Mouse (Mus musculus): ENCODE data around the gene Ckm. TPM values are rescaled to one million over a fixed set of nuclear protein-coding genes. Genes with fewer than 3 reads are reported as not detected.

Ckm gene
- total and polyA plus RNA-seq, 3 experiments: not detected

DNA sequence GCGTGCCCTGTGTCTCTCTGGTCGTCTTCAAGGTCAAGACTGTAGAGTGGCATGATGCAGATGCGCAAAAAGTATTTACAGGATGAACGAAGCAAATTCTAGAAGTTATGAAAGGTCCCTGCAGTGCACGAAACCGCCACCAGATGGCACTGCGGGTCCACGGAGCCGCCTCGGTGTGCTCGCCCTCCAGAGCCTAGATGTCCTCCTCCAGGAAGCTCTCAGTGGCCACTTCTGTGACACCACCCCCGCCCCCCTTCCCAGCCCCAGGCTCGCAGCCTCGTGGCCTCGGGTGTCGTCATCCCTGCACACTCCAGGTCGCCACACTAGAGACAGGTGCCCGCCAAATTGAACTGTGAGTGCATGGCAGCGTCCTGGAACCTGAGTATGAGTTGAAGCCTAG is 841 bp downstream of the Ckm start:
- peak; percentile 89 for DNase-seq (ENCODE audit: low read depth, low spot score)
- no peaks in the 10 kb centered on the region; a peak in 1 of 4 replicates for H3K36me3 ChIP-seq (ENCODE audit: control insufficient read depth in 1 of 2, insufficient read depth in 2 of 2, low read length in 2 of 2)
- H3K27ac ChIP-seq (ENCODE audit: control insufficient read depth, low read depth, low read length): no peak overlapping the region
- H3K4me3 ChIP-seq (ENCODE audit: control insufficient read depth in 1 of 2, insufficient read depth in 1 of 2, low read depth in 2 of 2, low read length in 2 of 2): peak overlapping the region in 1 of 2 experiments; percentile 37; a peak in 2 of 4 replicates
- no peaks in the 10 kb centered on the region for H3K9me3 ChIP-seq (replicated peaks; ENCODE audit: insufficient read depth, low read length)
- H3K4me1 ChIP-seq (ENCODE audit: control insufficient read depth in 1 of 2, insufficient read depth in 2 of 2, low read length in 2 of 2): peaks cover 0 to 13% of the 10 kb centered on the region in 2 experiments; a peak in 3 of 4 replicates
- TF ChIP-seq ELF1 (IDR thresholded peaks at IDR 0.05; ENCODE audit: low read depth, low read length) (peak; percentile 40; the same call in 1 of the 2 replicates), TCF12 (IDR thresholded peaks at IDR 0.05; ENCODE audit: low read depth, low read length) (no peak), CTCF (IDR thresholded peaks at IDR 0.05 in 2 of 3, conservative IDR thresholded peaks at IDR 0.05 in 1 of 3; ENCODE audit: control insufficient read depth in 1 of 3, insufficient read depth in 1 of 3, low read depth in 2 of 3, low read length in 3 of 3, poor library complexity in 1 of 3, severe bottlenecking in 1 of 3) (peak; percentile 96 to 98 (median 96)), USF1 (IDR thresholded peaks at IDR 0.05; ENCODE audit: low read depth, low read length) (0 out of 2 replicates have a peak, but pooled peaks have one; percentile 12), ZMIZ1 (IDR thresholded peaks at IDR 0.05; ENCODE audit: low read depth, low read length) (no peak), BHLHE40 (IDR thresholded peaks at IDR 0.05; ENCODE audit: borderline replicate concordance, low read depth, low read length) (peak; percentile 36; the same call in 1 of the 2 replicates), RAD21 (IDR thresholded peaks at IDR 0.05; ENCODE audit: low read depth, low read length) (peak; percentile 97), POLR2AphosphoS2 (IDR thresholded peaks at IDR 0.05; ENCODE audit: low read length) (no peak), SIN3A (IDR thresholded peaks at IDR 0.05; ENCODE audit: low read length) (peak; percentile 76), HCFC1 (IDR thresholded peaks at IDR 0.05; ENCODE audit: low read depth, low read length) (0 out of 2 replicates have a peak, but pooled peaks have one; percentile 49), MXI1 (IDR thresholded peaks at IDR 0.05; ENCODE audit: low read depth, low read length) (peak; percentile 59; the same call in 1 of the 2 replicates), ZC3H11A (IDR thresholded peaks at IDR 0.05; ENCODE audit: low read depth, low read length) (peak; percentile 87), SMC3 (IDR thresholded peaks at IDR 0.05; ENCODE audit: low read depth, low read length) (peak; percentile 89)
- H3K79me2 ChIP-seq (ENCODE audit: control insufficient read depth, insufficient read depth, low read length, poor library complexity): no peaks in the 10 kb centered on the region; the same call in 1 of the 2 replicates
- H3K27me3 ChIP-seq (ENCODE audit: control insufficient read depth in 1 of 2, insufficient read depth in 2 of 2, low read length in 2 of 2): peaks cover 0 to 2% of the 10 kb centered on the region in 2 experiments; a peak in 1 of 4 replicates
- H3K9ac ChIP-seq (ENCODE audit: control insufficient read depth, low read depth, low read length, poor library complexity, severe bottlenecking): peak overlapping the region; percentile 60

GRCm38 (mm10) chr7:19409753-19410152 is 5.2 kb downstream of the Ckm start:
- Histone ChIP-seq H3K36me3 (ENCODE audit: control insufficient read depth in 1 of 2, insufficient read depth in 2 of 2, low read length in 2 of 2) (no peaks in the 10 kb centered on the region), H3K79me2 (ENCODE audit: control insufficient read depth, insufficient read depth, low read length, poor library complexity) (no peaks in the 10 kb centered on the region; the same call in 1 of the 2 replicates), H3K4me3 (ENCODE audit: control insufficient read depth in 1 of 2, insufficient read depth in 1 of 2, low read depth in 2 of 2, low read length in 2 of 2) (no peak overlapping the region), H3K27me3 (ENCODE audit: control insufficient read depth in 1 of 2, insufficient read depth in 2 of 2, low read length in 2 of 2) (peaks cover 0 to 2% of the 10 kb centered on the region in 2 experiments; a peak in 1 of 4 replicates), H3K4me1 (ENCODE audit: control insufficient read depth in 1 of 2, insufficient read depth in 2 of 2, low read length in 2 of 2) (0 out of 4 replicates have a peak, but pooled peaks cover 0 to 2% of the 10 kb centered on the region in 2 experiments), H3K9me3 (replicated peaks; ENCODE audit: insufficient read depth, low read length) (no peaks in the 10 kb centered on the region), H3K9ac (ENCODE audit: control insufficient read depth, low read depth, low read length, poor library complexity, severe bottlenecking) (no peak overlapping the region), H3K27ac (ENCODE audit: control insufficient read depth, low read depth, low read length) (no peak overlapping the region)
- TF ChIP-seq E2F4 (IDR thresholded peaks at IDR 0.05; ENCODE audit: borderline replicate concordance, low read depth, low read length) (no peak), SIN3A (IDR thresholded peaks at IDR 0.05; ENCODE audit: low read length) (no peak)
- DNase-seq (ENCODE audit: low read depth, low spot score): no peak
